Mouse (Mus musculus) heart, postnatal 4 days (tissue): ENCODE measurements around the gene Snapc4. TPM values are rescaled to one million over a fixed set of nuclear protein-coding genes. Genes with fewer than 3 reads are reported as not detected.

Experiments used
- DNase-seq: peaks from one replicate; pipeline ENCODE4 v3.0.0; 2021
- total RNA-seq, 2 experiments: library from RNA; stranded (reverse); gene quantifications; 2 replicates each; pipeline ENCODE4 v1.2.3; 2021

The Snapc4 gene
- total RNA-seq, 2 experiments from 2014 or later: 20.8 to 21.0 TPM

DNA sequence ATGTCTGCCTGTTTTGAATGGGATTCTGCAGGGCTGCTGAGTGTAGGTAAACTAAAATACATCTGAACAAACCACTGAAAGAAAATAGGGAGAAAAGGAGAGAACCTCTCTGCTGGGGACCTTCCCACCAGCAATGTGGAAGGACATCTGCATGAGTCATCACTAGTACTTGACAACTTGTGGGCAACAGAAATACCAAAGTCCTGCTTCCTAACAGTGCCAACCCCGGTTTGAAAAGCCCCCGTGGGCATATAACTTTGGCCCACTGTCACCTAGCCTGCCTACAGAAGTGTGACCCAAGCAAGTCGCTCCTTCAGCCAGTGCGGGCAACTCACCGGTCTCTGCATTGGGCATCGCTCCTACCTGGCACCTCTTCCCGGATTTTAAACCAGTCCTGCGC lies 8.1 kb downstream of the Snapc4 start:
- no peak for DNase-seq

- peak; percentile 67 for DNase-seq
These were observed 11.9 kb downstream of the Snapc4 start for GRCm38 (mm10) chr2:26368572-26368971.

- no peak for DNase-seq
These were observed 12.5 kb downstream of the Snapc4 start for GRCm38 (mm10) chr2:26367911-26368310.

- peak; percentile 88 for DNase-seq
These were observed 15.6 kb downstream of the Snapc4 start for GRCm38 (mm10) chr2:26364738-26365465.

DNA sequence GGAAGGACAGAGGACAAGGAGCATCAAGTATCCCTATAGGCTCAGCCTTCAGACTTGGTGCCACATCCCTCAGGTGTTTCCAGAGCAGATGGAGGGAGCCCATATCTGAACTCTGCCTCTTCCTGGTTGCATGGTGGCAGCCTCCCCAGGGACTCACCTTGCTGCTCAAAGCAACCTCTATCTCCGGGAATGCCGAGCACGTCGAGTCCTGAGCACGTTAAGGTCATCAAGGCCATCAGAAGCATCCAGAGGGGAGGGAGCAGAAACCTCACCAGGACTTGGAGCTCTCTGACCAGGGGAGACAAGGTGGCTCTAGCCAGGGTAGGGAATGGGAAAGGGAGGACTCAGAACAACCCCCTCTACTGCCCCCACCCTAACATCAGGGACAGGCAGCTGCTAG lies 17.0 kb downstream of the Snapc4 start:
- DNase-seq: no peak

DNA sequence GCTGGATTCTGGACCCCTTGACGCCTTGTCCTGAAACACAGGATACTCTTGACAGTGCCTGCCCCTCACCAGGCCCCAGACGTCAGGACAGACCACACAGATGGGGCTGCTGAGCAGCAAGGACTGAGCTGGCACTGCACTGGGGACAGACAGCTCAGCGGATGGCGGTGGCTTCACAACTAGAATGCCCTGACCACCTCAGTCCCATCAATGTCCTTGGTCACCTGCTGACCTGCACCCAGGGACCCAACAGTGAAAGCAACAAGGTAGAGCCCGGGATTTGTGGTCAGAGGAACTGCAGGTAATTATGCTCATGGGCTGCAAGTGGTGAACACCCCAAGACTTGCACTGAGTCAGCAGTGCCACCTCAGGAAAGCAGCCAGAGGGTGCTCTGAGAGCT lies 17.5 kb downstream of the Snapc4 start:
- no peak for DNase-seq

- no peak for DNase-seq
These were observed 19.7 kb downstream of the Snapc4 start, which contains the start of gene Card9 for GRCm38 (mm10) chr2:26360772-26361171. Card9 (minus strand) TSS chr2:26360918.

DNA sequence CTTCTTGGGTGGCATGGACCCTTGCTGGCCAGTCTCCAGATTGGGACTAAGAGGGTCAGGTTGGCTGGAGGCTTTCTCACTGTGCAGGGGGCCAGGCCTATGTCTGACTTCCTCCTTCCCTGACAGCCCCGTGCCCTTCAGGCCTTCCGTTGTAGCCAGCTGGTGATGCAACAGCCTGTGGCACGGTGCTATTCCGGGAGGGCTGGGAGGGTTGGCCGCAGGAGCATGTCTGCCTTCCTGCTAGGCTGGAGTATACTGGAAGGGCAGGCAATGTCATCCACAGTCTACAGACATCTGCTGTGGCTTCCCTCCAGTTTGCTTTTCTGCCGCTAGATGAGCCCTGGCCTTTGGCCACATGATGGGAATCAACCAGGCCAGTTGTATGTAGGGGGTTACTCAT lies 20.5 kb downstream of the Snapc4 start:
- peak; percentile 60 for DNase-seq

GRCm38 (mm10) chr2:26358667-26359320 lies 21.7 kb downstream of the Snapc4 start:
- no peak for DNase-seq

- DNase-seq: no peak
These were observed 23.0 kb downstream of the Snapc4 start for GRCm38 (mm10) chr2:26357484-26357883.

DNA sequence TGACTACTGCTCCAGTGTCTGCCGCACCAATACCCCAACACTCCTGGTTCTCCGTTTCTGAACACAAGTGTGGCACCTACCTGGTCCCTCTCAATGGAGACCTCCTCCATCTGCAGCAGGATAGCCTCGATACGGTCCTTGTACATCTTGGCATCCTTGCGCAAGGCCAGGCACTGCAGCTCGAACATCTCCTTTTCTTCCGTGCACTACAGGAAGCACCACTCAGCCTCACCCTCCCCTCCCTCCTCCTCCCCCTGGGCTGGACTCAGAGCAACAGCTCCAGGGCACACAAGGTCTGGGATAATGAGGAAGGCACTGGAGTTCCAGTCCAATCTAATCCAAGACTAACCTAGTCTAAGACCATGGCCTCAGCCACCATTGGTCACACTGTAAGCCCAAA lies 23.8 kb downstream of the Snapc4 start:
- no peak for DNase-seq

GRCm38 (mm10) chr2:26356231-26356630 lies 24.2 kb downstream of the Snapc4 start:
- no peak for DNase-seq

- no peak for DNase-seq
These were observed 26.1 kb downstream of the Snapc4 start for GRCm38 (mm10) chr2:26354401-26354800.

GRCm38 (mm10) chr2:26353066-26353980 lies 27.1 kb downstream of the Snapc4 start:
- no peak for DNase-seq

DNA sequence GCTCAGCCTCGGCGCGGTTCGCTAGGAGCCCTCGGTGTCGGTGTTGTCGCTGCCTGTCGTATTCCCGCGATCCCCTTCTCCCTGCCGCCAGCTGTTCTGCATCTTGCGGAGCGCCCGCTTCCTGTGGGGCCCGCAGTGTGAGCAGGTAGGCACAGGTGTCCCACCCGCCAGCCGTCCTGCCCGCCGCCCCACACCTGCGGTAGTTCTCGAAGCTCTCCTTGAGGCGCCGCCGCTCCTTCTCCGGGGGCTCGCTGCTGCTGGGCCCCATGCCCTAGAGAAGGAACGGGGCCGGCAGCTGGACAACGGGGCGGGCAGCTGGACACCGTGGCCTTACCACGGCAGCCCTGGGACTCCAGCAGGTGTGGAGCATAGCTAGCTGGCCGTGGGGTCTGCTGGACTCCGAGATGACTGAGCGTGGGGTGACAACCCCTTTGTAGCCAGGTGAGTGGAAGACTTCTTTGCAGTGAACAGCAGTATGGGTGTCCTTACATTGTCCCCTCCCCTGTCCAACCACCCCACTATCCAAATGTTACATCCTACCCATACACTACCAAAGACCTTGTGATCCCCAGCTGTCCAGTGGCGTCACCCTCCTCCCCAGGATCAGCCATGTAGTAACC lies 28.1 kb downstream of the Snapc4 start:
- DNase-seq: peak; percentile 49

- peak; percentile 96 for DNase-seq
These were observed 28.8 kb downstream of the Snapc4 start, which contains the start of gene Dnlz for GRCm38 (mm10) chr2:26351358-26352290. Dnlz (minus strand) TSS chr2:26352110.

GRCm38 (mm10) chr2:26348241-26348640 lies 32.2 kb downstream of the Snapc4 start:
- DNase-seq: no peak

GRCm38 (mm10) chr2:26342609-26343490 lies 37.6 kb downstream of the Snapc4 start:
- DNase-seq: no peak

DNA sequence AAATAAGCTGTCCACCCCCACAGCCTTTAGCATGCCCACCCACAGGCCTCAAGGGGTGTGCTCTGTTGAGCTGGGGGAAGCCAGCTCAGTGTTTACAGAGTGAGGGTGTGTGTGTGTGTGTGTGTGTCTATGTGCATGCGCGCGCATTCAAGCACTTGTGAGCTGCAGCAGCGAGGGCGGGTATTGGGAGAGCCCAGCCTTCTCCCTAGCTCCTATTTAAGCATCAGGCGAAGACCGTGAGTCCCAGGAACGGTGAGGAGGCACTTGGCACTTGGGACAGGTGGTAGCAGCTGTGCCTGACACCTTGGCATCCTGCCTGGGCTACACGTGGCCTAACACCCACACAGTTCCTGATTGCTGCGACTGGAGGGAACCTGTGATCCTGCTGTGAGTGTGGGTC lies 38.4 kb downstream of the Snapc4 start:
- DNase-seq: peak; percentile 92

GRCm38 (mm10) chr2:26341510-26341981 lies 38.9 kb downstream of the Snapc4 start:
- DNase-seq: peak; percentile 52
